In genomic region chr1:179276866-179277265, GRCm38 (mm10) we compare ENCODE assay signal across 16 mouse cellular contexts.
"Had no signal": no experiment of that assay in that cellular context is flagged by ENCODE, and none has a peak within 500 bp of the region (broad histone marks: within the 10 kb centered on the region; RNA-seq: fewer than 3 reads in every experiment).

No protein-coding gene starts in this region.

- H3K36me3 ChIP-seq: neural tube, embryonic 12.5 days; neural tube, embryonic 13.5 days; stomach, embryonic 15.5 days had no signal

- H3K9ac ChIP-seq: neural tube, embryonic 12.5 days; neural tube, embryonic 13.5 days; stomach, embryonic 15.5 days had no signal

- DNase-seq: retina, postnatal 1 day; right cerebral cortex, adult 18-20 months; right cerebral cortex, postnatal 14 days; right cerebral cortex, postnatal 25 days; right cerebral cortex, postnatal 4 days; spleen, adult 18-20 months; thymus, adult 18-20 months; thymus, adult 2 months; thymus, postnatal 14 days; thymus, postnatal 25 days; thymus, postnatal 36 days; thymus, postnatal 4 days had no signal

- H3K4me1 ChIP-seq: stomach, embryonic 15.5 days had no signal

- H3K9me3 ChIP-seq: neural tube, embryonic 12.5 days; neural tube, embryonic 13.5 days; stomach, embryonic 15.5 days had no signal

- H3K27me3 ChIP-seq: neural tube, embryonic 12.5 days; neural tube, embryonic 13.5 days; stomach, embryonic 15.5 days had no signal

- H3K4me3 ChIP-seq: neural tube, embryonic 12.5 days; neural tube, embryonic 13.5 days; stomach, embryonic 15.5 days had no signal

- H3K4me2 ChIP-seq: neural tube, embryonic 12.5 days; neural tube, embryonic 13.5 days; stomach, embryonic 15.5 days had no signal

- H3K27ac ChIP-seq: neural tube, embryonic 12.5 days; neural tube, embryonic 13.5 days; stomach, embryonic 15.5 days; stomach, postnatal 0 days had no signal
